ENCODE assay signal across 31 mouse cellular contexts in the genomic region with DNA sequence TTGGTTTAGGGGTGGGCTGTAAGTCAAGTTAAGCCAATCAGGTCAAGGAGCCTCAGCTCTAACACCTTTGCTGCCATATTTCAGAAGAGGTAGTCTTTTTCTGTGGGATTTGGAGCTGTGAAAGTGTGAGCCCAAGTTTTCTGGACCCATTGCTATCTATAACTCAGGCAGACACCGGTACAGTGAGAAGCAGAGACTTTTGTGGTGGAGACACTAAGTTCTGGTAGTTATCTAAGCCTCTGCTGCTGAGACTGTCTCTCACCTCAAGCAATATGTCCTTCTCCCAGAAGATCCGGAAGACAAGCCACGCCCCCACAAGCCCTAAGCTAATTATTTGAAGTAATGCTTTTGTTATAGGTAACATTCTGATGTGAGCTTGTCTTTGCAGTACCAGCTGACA.
A peak's percentile ranks its signal among the peaks of the same experiment; 100 is the strongest.
DNase-seq lines count a peak whose midpoint lies in the region; ATAC-seq and TF ChIP-seq lines count a peak whose summit lies in the region.
"Had no signal": no experiment of that assay in that cellular context is flagged by ENCODE, and none has a peak within 500 bp of the region (broad histone marks: within the 10 kb centered on the region; RNA-seq: fewer than 3 reads in every experiment).

No protein-coding gene starts in this region.

- TF ChIP-seq EP300 in liver, postnatal 0 days (IDR thresholded peaks at IDR 0.05; ENCODE audit: low read depth), result no peak

- no peak overlapping the region for H3K4me3 ChIP-seq in cortical plate, adult 2 months (ENCODE audit: insufficient read depth, low read length)
- no peak overlapping the region for H3K4me3 ChIP-seq in stomach, embryonic 16.5 days (replicated peaks; ENCODE audit: low read length)
- no peak overlapping the region for H3K4me3 ChIP-seq in liver, postnatal 0 days (ENCODE audit: low read depth, low read length)
- H3K4me3 ChIP-seq: forebrain, embryonic 10.5 days; forebrain, embryonic 13.5 days; heart, adult 2 months; heart, embryonic 10.5 days; heart, embryonic 13.5 days had no signal

- WGBS in stomach, embryonic 16.5 days, result 53% methylated on average over 3 of the region's 3 CpGs
- 59% methylated on average over 3 of the region's 3 CpGs for WGBS in liver, postnatal 0 days (ENCODE audit: insufficient replicate concordance)

- TF ChIP-seq CTCF in cortical plate, adult 2 months (IDR thresholded peaks at IDR 0.05; ENCODE audit: extremely low read depth, insufficient read depth, low read length), result no peak
- no peak for TF ChIP-seq CTCF in liver, postnatal 0 days (IDR thresholded peaks at IDR 0.05; ENCODE audit: low read depth)

- no peaks in the 10 kb centered on the region for H3K36me3 ChIP-seq in stomach, embryonic 16.5 days (ENCODE audit: control insufficient read depth, insufficient read depth, low read length)
- no peaks in the 10 kb centered on the region for H3K36me3 ChIP-seq in liver, postnatal 0 days (replicated peaks; ENCODE audit: insufficient read depth, low read length)
- H3K36me3 ChIP-seq: forebrain, embryonic 10.5 days; G1E; heart, embryonic 10.5 days; heart, embryonic 13.5 days had no signal

- peak; percentile 53 for DNase-seq in heart, adult 11 months
- DNase-seq in heart, adult 18-20 months, result no peak
- peak; percentile 36 for DNase-seq in right cerebral cortex, adult 18-20 months
- no peak for DNase-seq in right cerebral cortex, postnatal 10 days (ENCODE audit: low spot score in 2 of 2)
- DNase-seq in thymus, postnatal 36 days, result no peak
- DNase-seq in liver, postnatal 0 days, result no peak
- DNase-seq: adrenal gland, postnatal 10 days; adrenal gland, postnatal 36 days; B cell, adult 2 months; cerebellum, adult 11 months; cerebellum, adult 2 months; cerebellum, adult 9-11 months; cerebellum, postnatal 25 days; embryo, embryonic 11 days; gastrocnemius, postnatal 36 days; heart, adult 2 months; heart, postnatal 14 days; heart, postnatal 4 days had no signal

- no peak overlapping the region for H3K9ac ChIP-seq in stomach, embryonic 16.5 days (ENCODE audit: low read length)
- no peak overlapping the region for H3K9ac ChIP-seq in liver, postnatal 0 days (replicated peaks)
- H3K9ac ChIP-seq: forebrain, embryonic 13.5 days; heart, embryonic 13.5 days; hindbrain, embryonic 14.5 days had no signal

- peak overlapping the region; percentile 92; the same call in 1 of the 2 replicates for H3K27ac ChIP-seq in cortical plate, adult 2 months (ENCODE audit: insufficient read depth, low read length)
- H3K27ac ChIP-seq in stomach, embryonic 16.5 days (ENCODE audit: low read length), result 0 out of 2 replicates have a peak overlapping the region, but pooled peaks have one; percentile 3
- H3K27ac ChIP-seq in liver, postnatal 0 days (ENCODE audit: low read depth), result no peak overlapping the region
- H3K27ac ChIP-seq: forebrain, embryonic 10.5 days; forebrain, embryonic 13.5 days; heart, adult 2 months; heart, embryonic 10.5 days; heart, embryonic 13.5 days; hindbrain, embryonic 14.5 days; hindbrain, postnatal 0 days had no signal

- no peaks in the 10 kb centered on the region for H3K9me3 ChIP-seq in stomach, embryonic 16.5 days (replicated peaks; ENCODE audit: control insufficient read depth, low read length)
- H3K9me3 ChIP-seq in liver, postnatal 0 days (ENCODE audit: low read length), result no peaks in the 10 kb centered on the region
- H3K9me3 ChIP-seq: forebrain, embryonic 10.5 days; forebrain, embryonic 13.5 days; G1E; heart, embryonic 10.5 days; heart, embryonic 13.5 days had no signal

- no peak for ATAC-seq in stomach, embryonic 16.5 days (ENCODE audit: insufficient read depth, low FRiP score)
- no peak for ATAC-seq in liver, postnatal 0 days
- ATAC-seq: forebrain, embryonic 13.5 days; forebrain, embryonic 16.5 days; hindbrain, postnatal 0 days; inflammation-experienced regulatory T-cells, adult 6 months; Patski had no signal

- no peak overlapping the region for H3K4me2 ChIP-seq in stomach, embryonic 16.5 days (ENCODE audit: low read depth, low read length)
- no peak overlapping the region for H3K4me2 ChIP-seq in liver, postnatal 0 days (ENCODE audit: low read depth, low read length)
- H3K4me2 ChIP-seq: forebrain, embryonic 13.5 days; heart, embryonic 13.5 days; hindbrain, embryonic 14.5 days had no signal

- no peaks in the 10 kb centered on the region for H3K27me3 ChIP-seq in stomach, embryonic 16.5 days (ENCODE audit: control insufficient read depth, insufficient read depth, low read length)
- no peaks in the 10 kb centered on the region for H3K27me3 ChIP-seq in liver, postnatal 0 days (ENCODE audit: insufficient read depth, low read length)
- H3K27me3 ChIP-seq: CH12.LX; forebrain, embryonic 13.5 days; heart, embryonic 13.5 days had no signal

- H3K4me1 ChIP-seq in cortical plate, adult 2 months (ENCODE audit: control insufficient read depth, insufficient read depth, low read length), result peaks cover 2% of the 10 kb centered on the region; the same call in 1 of the 2 replicates
- no peaks in the 10 kb centered on the region for H3K4me1 ChIP-seq in stomach, embryonic 16.5 days (ENCODE audit: control insufficient read depth, insufficient read depth, low read length)
- H3K4me1 ChIP-seq in liver, postnatal 0 days (ENCODE audit: insufficient read depth), result no peaks in the 10 kb centered on the region
- H3K4me1 ChIP-seq: forebrain, embryonic 10.5 days; forebrain, embryonic 13.5 days; heart, embryonic 10.5 days; heart, embryonic 13.5 days had no signal

- TF ChIP-seq POLR2A in cortical plate, adult 2 months (IDR thresholded peaks at IDR 0.05; ENCODE audit: extremely low read depth, insufficient read depth, low read length), result no peak

Comparison
In these comparisons a context has a peak if more than half of its experiments do, and no peak if none do; other contexts are left out.
1. DNase-seq: peak in heart, adult 11 months (single experiment) and right cerebral cortex, adult 18-20 months (single experiment); none in heart, adult 18-20 months (0 of 2), right cerebral cortex, postnatal 10 days (0 of 2), thymus, postnatal 36 days (0 of 2) and liver, postnatal 0 days (single experiment).